Mouse (Mus musculus) 3134 (cell line): ENCODE measurements around the gene Etd.
"Not testable (repeated sequence)": the region's sequence is repeated elsewhere in the genome, so short reads cannot be mapped to it uniquely, and the experiment has no call there.

Experiments
- DNase-seq: peaks from one replicate; pipeline ENCODE4 v3.0.0-alpha.2; 2011; ENCODE audit warnings: low spot score; ENCODE audit not compliant: insufficient read length; ENCODE audit errors: extremely low read depth

The Etd gene

DNA sequence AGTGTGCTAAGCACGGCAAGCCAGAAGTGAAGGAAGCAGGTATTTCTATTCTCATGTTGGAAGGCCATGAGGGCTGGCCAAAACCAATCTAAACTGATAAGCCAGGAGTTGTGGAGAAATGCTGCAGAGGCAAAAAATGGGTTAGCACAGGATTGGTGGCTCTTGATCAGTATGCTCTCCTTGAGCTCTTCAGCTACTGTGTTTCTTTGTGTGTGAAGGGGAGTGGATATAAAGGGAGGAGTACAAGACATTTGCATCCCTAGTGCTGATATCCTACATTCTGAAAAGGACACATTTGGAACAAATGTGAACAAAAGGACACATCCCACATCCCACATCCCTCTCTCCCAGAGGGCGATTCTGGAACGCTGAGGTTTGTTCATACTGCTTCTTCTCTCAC is at the start of gene Etd:
Gene Etd, plus strand, starts transcription at position 301 of the 400 bp plus-strand sequence.
- no peak for DNase-seq

DNA sequence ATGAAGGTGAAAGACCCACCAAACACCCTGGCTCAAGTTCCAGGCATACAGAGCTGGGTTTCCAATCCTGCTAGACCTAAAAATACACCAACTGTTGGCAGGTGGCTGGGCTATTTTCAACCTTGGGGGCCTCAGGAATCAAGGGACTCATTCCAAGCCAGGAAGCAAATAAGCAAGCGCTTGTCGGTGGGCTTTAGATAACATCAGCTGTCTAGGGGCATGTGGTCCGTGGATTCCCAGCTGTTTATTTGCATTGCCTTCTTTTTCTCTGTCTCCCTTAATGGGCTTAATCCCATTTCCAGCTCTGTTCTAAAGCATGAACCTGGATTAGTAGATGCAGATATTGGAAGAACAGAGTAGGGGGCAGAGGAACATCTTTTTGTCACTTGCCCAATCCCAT is 48.4 kb upstream of the Etd start:
- DNase-seq = no peak

DNA sequence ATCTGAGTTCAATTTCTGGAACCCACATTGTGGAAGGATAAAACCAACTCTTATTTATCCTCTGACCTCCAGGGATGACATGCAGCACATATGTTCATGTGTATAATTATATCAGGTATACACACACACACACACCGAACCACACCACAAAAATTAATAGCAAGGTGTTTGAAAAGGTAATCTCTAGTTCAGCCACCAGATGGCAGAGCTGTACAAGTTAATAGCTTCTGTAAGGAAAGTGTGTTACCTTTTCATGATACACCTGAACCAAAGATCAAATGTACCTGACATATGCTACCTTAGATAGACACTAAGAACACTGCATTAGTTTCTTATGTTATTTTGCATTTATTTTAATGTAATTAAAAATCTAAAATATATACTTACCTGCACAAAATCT is 1.8 kb upstream of the Etd start:
- DNase-seq = no peak

DNA sequence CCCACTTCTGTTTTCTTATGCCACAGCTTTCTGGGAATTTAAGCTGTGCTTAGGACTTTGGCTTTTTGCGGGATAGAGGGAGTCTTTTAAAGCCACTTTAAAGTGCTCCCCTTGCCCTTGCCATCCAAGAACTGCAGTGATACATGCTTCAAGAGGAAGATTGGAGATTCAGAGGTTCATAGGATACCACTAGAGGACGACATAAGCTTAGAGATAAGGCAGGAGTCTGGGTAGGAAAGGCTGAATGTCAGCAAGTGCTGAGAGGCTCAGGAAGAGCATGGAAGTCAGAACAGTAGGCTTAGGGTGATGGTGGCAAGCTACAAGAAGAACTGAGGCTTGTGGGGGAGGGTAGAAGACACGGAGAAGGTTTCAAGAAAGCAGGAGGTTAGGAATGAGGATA is 24.9 kb downstream of the Etd start:
- no peak for DNase-seq

DNA sequence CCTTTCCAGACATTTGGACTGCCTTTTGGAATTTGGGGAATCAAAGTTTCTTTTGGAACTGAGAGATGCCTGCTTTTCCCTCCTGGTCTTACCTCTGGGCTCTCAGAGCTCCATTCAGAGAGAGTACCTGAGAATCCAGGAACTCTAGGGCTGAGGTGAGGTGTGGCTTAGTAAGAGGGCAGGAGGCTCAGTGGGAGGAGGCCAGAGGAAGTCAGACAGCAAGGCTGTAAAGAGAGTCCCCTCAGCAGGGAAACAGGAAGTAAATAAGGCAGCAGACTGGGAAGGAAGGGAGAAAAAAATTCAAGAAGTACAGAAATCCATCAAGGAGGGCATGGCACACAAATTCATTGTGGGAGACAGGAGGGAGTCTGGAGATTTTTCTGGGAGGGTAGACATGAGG is 29.5 kb downstream of the Etd start:
- DNase-seq = not testable (repeated sequence)
